Mouse (Mus musculus) E14TG2a.4 (cell line): ENCODE results near the gene Hyal1.

ENCODE experiments used
- CTCF ChIP-seq: conservative IDR thresholded peaks from 2 replicates; pipeline ENCODE4 v1.5.1; 2014; ENCODE audit warnings: low read length
- NANOG ChIP-seq: IDR thresholded peaks from 2 replicates; pipeline ENCODE4 v1.6.1; 2014; ENCODE audit warnings: borderline replicate concordance, low read length, mixed read lengths
- POU5F1 ChIP-seq: IDR thresholded peaks from 2 replicates; pipeline ENCODE4 v1.6.1; 2014; ENCODE audit warnings: low read length, borderline replicate concordance

- TF ChIP-seq CTCF, result no peak
- no peak for TF ChIP-seq POU5F1
- TF ChIP-seq NANOG, result no peak
Measured at GRCm38 (mm10) chr9:107608741-107609432, 32.2 kb downstream of the Hyal1 start, which contains the start of gene Sema3b.
